Mouse (Mus musculus) heart, adult 11 months (tissue): ENCODE measurements at regions not wholly inside any gene's neighbourhood (a gene's known extent, or its start where the extent isn't known, plus 50 kb on each side); places are given as distances from the start of the nearest gene placed in this dataset.

ENCODE experiments used
- DNase-seq: peaks from one replicate; pipeline ENCODE4 v3.0.0; 2022

DNA sequence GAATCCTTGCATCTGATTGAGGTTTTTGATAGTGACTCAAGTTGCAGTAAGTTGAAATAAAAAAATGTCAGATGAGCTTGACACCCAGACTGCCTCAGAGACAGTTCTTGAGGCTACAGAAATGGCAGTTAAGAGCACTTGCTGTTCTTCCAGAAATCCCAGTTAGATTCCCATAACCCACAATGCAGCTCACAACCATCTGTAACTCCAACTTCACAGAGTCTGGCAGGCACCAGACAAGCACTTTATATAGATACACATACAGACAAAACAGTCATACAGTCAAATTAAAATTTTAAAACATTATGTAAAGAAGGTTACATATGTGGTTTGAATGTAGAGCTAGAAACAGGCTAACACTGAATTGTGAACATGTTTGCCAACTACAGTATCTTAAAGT, 786.2 kb downstream of the Slc16a7 start:
- no peak for DNase-seq

- no peak for DNase-seq
Observed at GRCm38 (mm10) chr10:124570746-124571145, 818.5 kb downstream of the Slc16a7 start.

- DNase-seq = peak; percentile 76
Observed at GRCm38 (mm10) chr10:124563626-124564025, 825.6 kb downstream of the Slc16a7 start.

DNA sequence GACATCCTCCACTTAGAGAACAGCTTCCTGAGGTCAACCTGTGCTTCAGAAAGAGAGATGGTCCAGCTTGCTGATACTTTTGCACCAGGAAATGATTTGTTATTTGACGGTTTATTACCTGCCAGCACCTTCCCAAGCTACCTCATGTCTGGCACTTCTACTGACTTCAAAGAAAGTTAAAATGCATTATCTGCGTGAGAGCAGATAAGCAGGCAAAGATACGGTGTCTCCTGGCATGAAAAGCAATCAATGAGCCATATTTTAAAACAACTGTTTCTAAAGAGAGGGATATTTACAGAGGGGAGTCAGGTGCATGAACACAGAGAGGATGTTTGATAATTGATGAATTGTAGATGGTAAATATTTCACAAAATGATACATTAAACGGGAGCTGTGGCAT, 861.1 kb downstream of the Slc16a7 start:
- no peak for DNase-seq
